Mouse (Mus musculus) forebrain, embryonic 14.5 days (tissue): ENCODE results near the gene Prrc2b. TPM values are rescaled to one million over a fixed set of nuclear protein-coding genes. Genes with fewer than 3 reads are reported as not detected.

ENCODE experiments used
- ATAC-seq: fragments of 200-750 bp; cut with Nextera tagmentation; 2 replicates; pipeline ENCODE4 v1.8.0; 2017; ENCODE audit warnings: mild to moderate bottlenecking, moderate library complexity
- DNase-seq: peaks from one replicate; pipeline ENCODE4 v3.0.0-alpha.2; 2015; ENCODE audit warnings: low spot score
- H3K27ac ChIP-seq: fragments of 300-500 bp; sonication (generic); 2 replicates; pipeline ENCODE4 v1.5.1; 2014; ENCODE audit warnings: low read depth, mild to moderate bottlenecking, control low read depth, low read length, moderate library complexity
- H3K27me3 ChIP-seq: fragments of 300-500 bp; sonication (generic); replicated peaks from 2 replicates; pipeline ENCODE4 v1.6.1; 2014; ENCODE audit warnings: low read length, control low read depth, mixed read lengths; ENCODE audit not compliant: control insufficient read depth, insufficient read depth
- H3K36me3 ChIP-seq: fragments of 300-500 bp; sonication (generic); 2 replicates; pipeline ENCODE4 v1.6.1; 2014; ENCODE audit warnings: low read length, control low read depth; ENCODE audit not compliant: control insufficient read depth, insufficient read depth
- H3K4me1 ChIP-seq: fragments of 300-500 bp; sonication (generic); 2 replicates; pipeline ENCODE4 v1.6.1; 2014; ENCODE audit warnings: antibody characterized with exemption, low read length, control low read depth; ENCODE audit not compliant: control insufficient read depth, insufficient read depth
- H3K4me2 ChIP-seq: fragments of 300-500 bp; sonication (generic); 2 replicates; pipeline ENCODE4 v1.6.1; 2014; ENCODE audit warnings: mild to moderate bottlenecking, control low read depth, low read length
- H3K4me3 ChIP-seq: fragments of 300-500 bp; sonication (generic); 2 replicates; pipeline ENCODE4 v1.5.1; 2014; ENCODE audit warnings: low read depth, low read length, control low read depth
- H3K9ac ChIP-seq: fragments of 300-500 bp; sonication (generic); 2 replicates; pipeline ENCODE4 v1.6.1; 2014; ENCODE audit warnings: mild to moderate bottlenecking, low read length, control low read depth, moderate library complexity
- H3K9me3 ChIP-seq: fragments of 300-500 bp; sonication (generic); replicated peaks from 2 replicates; pipeline ENCODE4 v1.6.1; 2016; ENCODE audit warnings: low read length, control low read depth, mixed read lengths; ENCODE audit not compliant: control insufficient read depth
- WGBS: fragments of 180-500 bp; shearing (Covaris S2); extraction: QIAGEN DNeasy Blood & Tissue Kit; methylation state at CpG from one replicate; pipeline ENCODE4 v1.1.7; 2014; 5-methylcytosine and 5-hydroxymethylcytosine counted together
- microRNA-seq: library from miRNA; unstranded; fragments of <30 nt; microRNA quantifications from one replicate; pipeline ENCODE4, GENCODE M21; 2016
- polyA plus RNA-seq: library from polyadenylated mRNA; unstranded; fragments of >200 nt; fragmentation: Nextera tagmentation; extraction: Ambion mirVana; gene quantifications from 2 replicates; pipeline ENCODE4 v1.2.1, GENCODE M21; 2014

Prrc2b gene
- polyA plus RNA-seq, 1 experiment from 2014 or later = 53.3 TPM

DNA sequence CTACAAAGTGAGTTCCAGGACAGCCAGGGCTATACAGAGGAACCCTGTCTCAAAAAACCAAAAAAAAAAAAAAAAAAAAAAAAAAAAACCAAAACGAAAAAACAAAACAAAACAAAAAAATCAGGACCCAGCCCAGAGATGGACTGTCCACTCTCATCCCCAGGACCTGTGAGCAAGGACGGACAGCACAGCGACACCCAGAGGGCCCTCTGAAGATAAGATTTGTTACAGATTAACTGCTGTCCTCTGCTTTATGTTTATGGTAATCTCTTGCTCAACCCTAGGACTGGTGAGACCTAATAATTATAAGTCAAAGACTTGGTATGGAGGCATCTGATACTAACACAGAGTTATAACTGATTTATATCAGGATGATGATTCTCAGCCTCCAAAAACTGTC is 124.9 kb downstream of the Prrc2b start:
- no peak overlapping the region for H3K4me3 ChIP-seq
- H3K4me2 ChIP-seq = no peak overlapping the region
- no peak overlapping the region for H3K9ac ChIP-seq
- no peak for DNase-seq
- no peaks in the 10 kb centered on the region for H3K27me3 ChIP-seq
- 86% methylated on average over 3 of the region's 3 CpGs for WGBS
- peaks cover 33% of the 10 kb centered on the region for H3K36me3 ChIP-seq
- H3K9me3 ChIP-seq = no peaks in the 10 kb centered on the region
- no peaks in the 10 kb centered on the region for H3K4me1 ChIP-seq
- no peak overlapping the region for H3K27ac ChIP-seq
- no peak for ATAC-seq

DNA sequence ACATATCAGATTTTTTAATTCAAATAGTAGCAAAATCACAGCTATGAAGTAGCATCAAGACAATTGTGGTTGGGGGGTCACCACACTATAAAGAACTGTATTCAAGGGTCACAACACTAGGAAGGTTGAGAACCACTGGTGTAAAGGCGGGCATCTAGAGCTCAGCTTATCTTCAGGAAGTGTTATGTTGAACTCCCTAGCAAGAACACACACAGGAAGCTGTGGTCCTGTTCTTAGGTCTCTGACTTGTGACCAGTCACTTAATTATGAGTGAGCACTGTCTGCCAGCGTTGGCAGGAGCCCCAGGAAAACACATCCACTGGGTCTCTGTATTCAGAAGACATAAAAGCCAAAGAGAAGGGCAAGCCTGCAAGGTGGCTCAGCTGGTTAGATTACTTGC is 131.4 kb downstream of the Prrc2b start:
- H3K27me3 ChIP-seq = no peaks in the 10 kb centered on the region
- no peak overlapping the region for H3K4me3 ChIP-seq
- no peaks in the 10 kb centered on the region for H3K9me3 ChIP-seq
- no peak for DNase-seq
- H3K9ac ChIP-seq = no peak overlapping the region
- H3K27ac ChIP-seq = no peak overlapping the region
- H3K4me2 ChIP-seq = no peak overlapping the region
- H3K36me3 ChIP-seq = peaks cover 72% of the 10 kb centered on the region
- WGBS = 94% methylated on average over 2 of the region's 2 CpGs
- H3K4me1 ChIP-seq = peaks cover 8% of the 10 kb centered on the region; the same call in 1 of the 2 replicates
- ATAC-seq = no peak

DNA sequence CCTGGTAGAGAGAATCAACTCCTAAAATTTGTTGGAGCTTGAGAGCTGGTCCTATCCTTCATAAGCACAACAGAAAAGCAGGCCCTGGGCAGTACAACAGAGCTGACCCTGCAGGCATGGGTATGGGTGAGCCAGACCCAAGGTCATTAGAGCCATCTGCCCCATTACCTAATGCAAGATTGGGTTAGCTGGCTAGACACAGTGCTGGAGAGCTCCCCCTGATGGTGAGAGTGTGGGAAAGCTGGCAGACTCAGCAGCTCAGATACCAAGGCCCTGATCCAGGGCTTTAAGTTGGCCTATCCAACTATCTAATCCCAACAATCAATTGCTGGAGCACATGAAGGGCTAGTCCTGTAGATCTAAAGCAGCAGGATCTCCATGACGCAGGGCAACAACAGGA is 131.8 kb downstream of the Prrc2b start:
- Histone ChIP-seq H3K4me3 (no peak overlapping the region), H3K27me3 (no peaks in the 10 kb centered on the region), H3K4me2 (no peak overlapping the region), H3K9ac (no peak overlapping the region), H3K9me3 (no peaks in the 10 kb centered on the region), H3K4me1 (peaks cover 8% of the 10 kb centered on the region; the same call in 1 of the 2 replicates), H3K36me3 (peaks cover 69% of the 10 kb centered on the region), H3K27ac (no peak overlapping the region)
- no peak for ATAC-seq
- DNase-seq = peak; percentile 61
- 84% methylated on average over 1 of the region's 1 CpGs for WGBS

DNA sequence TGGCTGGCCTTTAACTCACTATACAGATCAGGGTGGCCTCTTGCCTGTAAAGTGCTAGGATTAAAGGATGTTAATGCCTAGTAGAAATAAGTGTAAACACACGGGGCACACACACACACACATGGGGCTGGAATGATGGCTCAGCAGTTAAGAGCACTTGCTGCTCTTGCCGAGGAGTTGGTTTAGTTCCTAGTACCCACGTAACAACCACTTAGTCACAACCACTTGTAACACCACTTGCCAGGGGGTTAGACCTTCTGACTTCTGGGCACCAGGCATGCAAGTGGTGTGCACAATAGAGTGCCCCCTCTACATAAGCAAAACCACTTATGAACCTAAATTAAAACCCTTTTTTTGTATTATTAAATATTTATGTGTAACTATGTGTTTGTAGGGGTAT is 133.1 kb downstream of the Prrc2b start:
- Histone ChIP-seq H3K27ac (no peak overlapping the region), H3K27me3 (no peaks in the 10 kb centered on the region), H3K36me3 (peaks cover 57% of the 10 kb centered on the region), H3K4me2 (no peak overlapping the region), H3K9me3 (no peaks in the 10 kb centered on the region), H3K9ac (no peak overlapping the region), H3K4me3 (no peak overlapping the region), H3K4me1 (peaks cover 12% of the 10 kb centered on the region)
- DNase-seq (no peak), ATAC-seq (no peak)
- 96% methylated on average over 3 of the region's 3 CpGs for WGBS

Small RNA genes lying within 50 kb of the gene (microRNA-seq; reads per million reads assigned to microRNA genes)
- not detected for gene Gm27805

Other genes starting within 250 kb of the Prrc2b start
- 53.4 and 66.3 TPM in 2 replicates for gene Aif1l, start 200.9 kb upstream of the Prrc2b start, polyA plus RNA-seq
- gene Nup214, start 176.6 kb upstream of the Prrc2b start, polyA plus RNA-seq = 47.8 and 49.8 TPM in 2 replicates
- 0.34 and 0.66 TPM in 2 replicates for gene Fam78a, start 66.2 kb upstream of the Prrc2b start, polyA plus RNA-seq
- gene Plpp7, start 55.6 kb upstream of the Prrc2b start, polyA plus RNA-seq = 11.3 and 16.1 TPM in 2 replicates
- 22.3 and 27.1 TPM in 2 replicates for gene Pomt1, start 85.5 kb downstream of the Prrc2b start, polyA plus RNA-seq
- 84.2 and 96.6 TPM in 2 replicates for gene Uck1, start 109.1 kb downstream of the Prrc2b start, polyA plus RNA-seq
- gene Golga2, start 136.3 kb downstream of the Prrc2b start, polyA plus RNA-seq = 15.5 and 20.6 TPM in 2 replicates
- 186 and 243 TPM in 2 replicates for gene Swi5, start 137.0 kb downstream of the Prrc2b start, polyA plus RNA-seq
- gene Ciz1, start 201.2 kb downstream of the Prrc2b start, polyA plus RNA-seq = 37.3 and 48.0 TPM in 2 replicates
- gene Dnm1, start 202.3 kb downstream of the Prrc2b start, polyA plus RNA-seq = 28.2 and 42.8 TPM in 2 replicates
- gene 1110008P14Rik, start 230.9 kb downstream of the Prrc2b start, polyA plus RNA-seq = 86.9 and 98.4 TPM in 2 replicates
- gene Lcn2, start 237.2 kb downstream of the Prrc2b start, polyA plus RNA-seq = 0.25 and 0.32 TPM in 2 replicates
- 42.2 and 44.8 TPM in 2 replicates for gene Ptges2, start 244.8 kb downstream of the Prrc2b start, polyA plus RNA-seq